Mouse (Mus musculus) mouse trophoblast stem cell (cell line): ENCODE data around the gene Tmem107.
"Not testable (repeated sequence)": the region's sequence is repeated elsewhere in the genome, so short reads cannot be mapped to it uniquely, and the experiment has no call there.

ENCODE experiments used
- in situ Hi-C, 2 experiments: fragments of 300-500 bp; cut with MseI, MboI; formaldehyde crosslinking; loops; 2 replicates in 1 of 2; 3 replicates in 1 of 2; pipeline ENCODE4 v1.15.1; 2025

Tmem107 gene

DNA sequence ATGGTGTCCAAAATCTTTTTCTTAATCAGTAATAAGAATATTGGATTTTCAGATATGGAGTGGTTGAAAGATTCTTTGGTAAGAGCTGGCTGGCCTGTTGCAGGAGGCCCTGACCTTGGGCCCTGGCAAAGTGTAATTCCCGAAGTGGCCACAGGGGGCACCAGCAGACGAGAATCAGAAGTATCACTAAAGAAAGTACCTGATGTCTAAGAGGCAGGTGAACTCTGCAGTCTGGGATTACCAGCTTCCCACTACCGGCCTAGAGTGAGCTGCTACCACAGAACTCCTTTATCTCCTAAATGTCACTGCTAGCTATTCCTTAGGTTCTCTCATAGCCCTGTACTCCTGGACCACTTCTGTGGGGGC, 21.8 kb downstream of the Tmem107 start:
- in situ Hi-C loops, result no loop called here

DNA sequence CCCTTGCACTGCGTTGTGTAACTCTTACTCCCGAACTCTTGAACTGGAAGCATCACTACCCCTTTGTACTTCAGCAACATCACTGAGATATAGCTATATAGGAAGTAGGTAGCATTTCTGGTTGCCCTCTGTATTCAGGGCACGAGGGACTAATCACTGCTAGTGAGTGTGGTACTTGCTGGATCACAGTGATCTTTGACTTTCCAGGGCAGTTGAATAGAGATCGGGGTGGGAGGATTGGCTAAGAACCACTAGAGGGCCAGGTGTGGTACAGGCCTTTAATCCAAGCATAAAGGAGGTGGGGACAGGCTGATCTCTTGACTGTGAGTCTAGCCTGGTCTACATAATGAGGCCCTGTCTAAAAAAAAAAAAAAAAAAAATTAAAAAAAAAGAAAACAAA, 22.3 kb downstream of the Tmem107 start:
- in situ Hi-C loops, result no loop called here

DNA sequence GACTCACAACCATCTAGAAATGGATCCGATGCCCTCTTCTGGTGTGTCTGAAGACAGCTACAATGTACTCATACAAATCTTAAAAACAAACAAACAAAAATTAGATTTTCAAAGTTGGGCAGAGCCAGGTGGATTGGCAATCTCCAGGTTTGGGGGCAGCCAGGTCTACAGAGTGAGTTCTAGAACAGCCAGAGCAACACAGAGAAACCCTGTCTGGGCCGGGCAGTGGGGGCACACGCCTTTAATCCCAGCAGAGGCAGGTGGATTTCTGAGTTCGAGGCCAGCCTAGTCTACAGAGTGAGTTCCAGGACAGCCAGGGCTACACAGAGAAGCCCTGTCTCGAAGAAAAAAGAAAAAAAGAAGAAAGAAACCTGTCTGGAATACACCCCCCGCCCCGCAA, 23.2 kb downstream of the Tmem107 start:
- in situ Hi-C loops, result not testable (repeated sequence)

DNA sequence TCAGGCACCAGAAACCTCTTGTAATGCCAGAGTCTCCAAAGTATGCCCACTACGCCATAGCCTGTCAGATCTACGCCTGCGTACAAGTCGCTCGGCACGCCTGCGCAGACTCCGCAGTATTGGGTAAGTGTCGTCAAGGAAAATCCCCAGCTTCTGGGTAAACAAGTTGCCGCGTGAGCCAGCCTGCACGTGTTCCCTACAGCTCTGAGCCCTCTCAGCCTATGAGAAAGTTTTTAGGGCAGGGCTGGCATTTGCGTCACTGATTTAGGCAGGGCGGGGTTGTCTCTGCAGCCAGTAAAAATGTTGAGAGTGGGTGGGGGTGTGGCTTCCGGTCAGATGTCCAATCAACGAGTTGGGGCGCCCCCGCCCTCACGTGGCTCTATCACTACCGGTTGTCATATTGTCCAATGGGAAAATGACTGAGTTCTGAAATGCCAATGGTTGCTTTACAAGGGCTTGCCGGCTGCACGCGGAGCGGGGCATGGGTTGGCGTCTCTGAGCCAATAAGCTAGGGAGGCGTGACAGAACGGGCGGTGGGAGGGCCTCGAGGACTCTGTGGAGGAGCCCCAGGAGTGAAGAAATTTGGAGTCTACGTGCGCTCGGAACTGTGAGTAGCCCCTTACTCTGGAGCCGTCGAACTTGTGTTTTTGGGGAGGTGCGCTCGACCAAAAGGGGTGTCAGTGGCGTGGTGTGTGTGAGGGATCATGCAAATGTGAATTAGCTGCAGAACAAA, 24.3 kb downstream of the Tmem107 start, which contains the start of gene Per1:
Gene Per1 (plus strand): TSS at position 521 of the 733 bp plus-strand sequence.
- in situ Hi-C loops, result no loop called here

DNA sequence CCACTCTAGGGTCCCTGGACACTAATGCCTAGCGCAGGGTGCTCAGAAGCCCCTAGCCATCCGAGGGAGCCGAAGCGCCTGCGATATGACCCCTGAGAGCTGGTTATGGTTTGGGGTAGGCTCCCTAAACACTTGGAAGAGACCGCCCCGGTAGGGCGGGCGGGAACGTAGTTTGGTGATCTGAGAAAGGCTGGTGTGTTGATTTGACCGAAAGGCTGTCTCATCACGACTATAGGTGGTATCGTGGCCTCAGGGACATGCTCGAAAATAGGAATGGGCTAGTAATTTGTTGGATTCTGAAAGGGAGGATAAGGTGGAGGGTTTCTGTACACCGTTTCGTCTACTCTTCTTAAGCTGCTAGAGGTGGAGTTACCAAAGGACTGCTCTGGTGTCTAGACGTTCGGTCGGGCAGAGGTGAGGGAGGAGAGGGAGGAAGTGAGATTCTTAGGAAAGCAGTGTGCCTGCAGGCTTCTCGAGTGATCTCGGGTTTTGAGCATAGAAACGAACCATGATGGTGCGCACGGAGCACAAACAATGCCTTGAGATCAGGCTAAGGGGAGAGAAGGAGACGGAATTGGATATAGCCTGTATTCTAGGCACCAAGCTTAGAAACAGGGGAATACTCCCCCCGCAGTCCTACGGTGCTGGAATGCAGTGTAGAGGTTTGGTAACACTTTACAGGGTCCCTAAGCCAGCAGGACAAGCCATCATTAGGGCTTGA, 25.1 kb downstream of the Tmem107 start:
- in situ Hi-C loops, result no loop called here

DNA sequence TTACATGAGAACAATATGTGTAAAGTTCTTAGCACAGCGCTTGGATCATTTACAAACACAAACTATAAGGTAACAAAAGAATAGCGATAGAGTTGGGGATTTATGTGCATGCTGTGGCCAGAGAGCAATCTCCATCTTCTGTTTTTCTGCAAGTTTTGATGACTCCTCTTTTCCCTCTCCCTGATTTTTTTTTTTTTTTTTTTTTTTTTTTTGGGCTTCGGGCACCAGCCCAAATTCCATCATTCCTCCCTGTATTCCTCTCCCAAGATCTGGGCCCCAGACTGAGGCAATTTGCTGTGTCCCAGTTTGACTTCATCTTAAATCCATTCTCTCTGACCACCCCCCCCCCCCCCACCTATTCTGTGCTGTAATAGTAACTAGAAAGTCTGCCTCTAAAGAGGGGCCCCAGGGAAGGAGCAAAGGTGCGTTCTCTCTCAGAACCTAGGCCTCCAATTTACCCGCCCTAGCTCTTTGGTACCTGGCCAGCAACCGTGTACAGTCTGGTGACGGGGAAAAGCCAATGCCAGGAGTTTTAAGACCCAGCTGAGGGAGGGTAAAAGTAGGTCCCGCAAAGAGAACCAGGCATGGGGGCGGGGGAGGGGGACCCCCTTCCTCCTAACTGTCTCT, 25.9 kb downstream of the Tmem107 start:
- in situ Hi-C loops, result no loop called here

DNA sequence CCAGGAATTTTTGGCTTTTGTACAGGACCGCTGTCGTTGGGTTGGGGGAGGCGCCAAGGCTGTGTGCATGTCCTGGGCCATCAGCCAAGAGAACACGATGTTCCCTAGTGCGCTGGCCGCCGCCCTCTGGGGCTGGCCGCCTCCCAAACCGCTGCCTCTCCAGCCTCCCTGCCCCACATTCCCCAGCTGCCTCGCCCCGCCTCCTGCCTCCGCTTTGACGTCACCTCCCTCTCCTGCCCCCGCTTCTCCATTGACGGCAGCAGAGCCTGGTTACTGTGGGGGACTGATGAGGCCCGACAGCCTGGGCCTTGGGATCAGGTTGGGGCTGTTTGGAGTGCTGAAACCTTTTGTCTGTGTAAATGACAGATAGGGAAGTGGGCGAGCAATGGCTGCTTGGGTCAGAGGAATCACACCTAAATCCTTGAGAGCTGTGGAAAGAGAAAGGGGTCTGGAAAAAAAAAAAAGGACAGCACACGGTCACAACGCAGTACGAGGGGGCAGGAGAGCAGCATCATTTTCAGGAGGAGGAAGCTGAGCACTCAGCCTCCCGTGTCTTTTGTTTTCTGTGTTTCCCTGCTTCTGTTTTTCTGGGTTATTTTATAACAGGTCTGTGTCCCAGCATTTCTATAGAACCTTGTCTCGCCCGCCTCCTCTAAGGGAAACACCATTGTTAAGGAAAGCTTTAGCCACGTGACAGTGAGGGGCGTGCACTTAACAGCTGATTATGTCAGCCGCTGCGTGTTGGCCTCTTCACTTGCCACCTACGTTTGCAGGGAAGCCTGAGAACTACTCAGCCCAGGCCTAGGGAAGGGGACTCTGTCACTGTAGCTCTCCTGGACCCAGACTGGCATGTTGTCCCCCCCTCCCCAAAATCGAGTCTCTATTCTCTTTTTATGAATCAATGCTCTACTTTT, 26.6 kb downstream of the Tmem107 start:
- in situ Hi-C loops, result no loop called here

DNA sequence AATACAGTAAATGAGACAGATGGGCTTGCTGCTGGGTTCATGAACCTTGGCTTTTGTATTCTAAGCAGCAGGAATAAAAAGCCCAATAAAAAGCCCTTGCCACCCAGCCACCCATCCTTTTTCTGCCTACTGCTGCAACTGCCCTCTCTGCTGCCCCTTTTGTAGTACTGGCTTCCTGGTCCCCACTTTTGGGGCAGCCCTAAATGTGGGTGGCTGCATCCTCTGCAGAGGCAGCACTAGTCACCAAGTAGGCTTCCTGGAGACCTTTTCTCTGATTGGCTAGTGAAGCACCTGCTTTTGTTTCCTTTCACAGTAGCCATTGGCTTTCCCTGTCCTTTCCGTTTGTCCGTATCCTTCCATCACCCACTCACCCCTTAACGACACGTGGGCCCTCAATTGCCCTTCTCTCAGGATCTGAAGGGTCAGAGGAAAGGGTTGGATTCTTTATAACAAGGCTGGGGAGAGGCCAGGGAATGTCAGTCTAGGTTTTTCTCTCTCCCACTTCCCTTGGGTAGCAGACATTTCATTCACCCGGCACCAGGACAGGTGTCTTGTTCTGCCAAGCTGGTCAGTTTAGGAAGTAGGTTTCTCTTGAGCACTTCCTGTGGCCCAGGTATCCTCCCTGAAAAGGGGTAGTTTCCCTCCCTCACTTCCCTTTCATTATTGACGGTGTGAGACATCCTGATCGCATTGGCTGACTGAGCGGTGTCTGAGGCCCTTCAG, 27.6 kb downstream of the Tmem107 start:
- in situ Hi-C loops, result no loop called here

DNA sequence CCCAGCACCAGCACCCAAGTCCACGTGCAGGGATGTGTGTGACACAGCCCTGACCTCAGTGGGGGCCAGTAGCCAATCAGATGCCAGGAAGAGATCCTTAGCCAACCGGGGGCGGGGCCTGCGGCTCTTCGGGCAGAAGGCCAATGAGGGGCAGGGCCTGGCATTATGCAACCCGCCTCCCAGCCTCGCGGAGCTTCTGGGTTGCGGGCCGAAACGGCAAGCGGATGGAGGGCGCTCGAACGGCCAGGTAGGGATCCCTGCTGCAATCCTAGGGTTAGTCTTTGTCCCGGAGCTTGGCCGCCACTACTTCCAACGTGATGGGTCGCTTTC, 28.1 kb downstream of the Tmem107 start:
- in situ Hi-C loops, result no loop called here

DNA sequence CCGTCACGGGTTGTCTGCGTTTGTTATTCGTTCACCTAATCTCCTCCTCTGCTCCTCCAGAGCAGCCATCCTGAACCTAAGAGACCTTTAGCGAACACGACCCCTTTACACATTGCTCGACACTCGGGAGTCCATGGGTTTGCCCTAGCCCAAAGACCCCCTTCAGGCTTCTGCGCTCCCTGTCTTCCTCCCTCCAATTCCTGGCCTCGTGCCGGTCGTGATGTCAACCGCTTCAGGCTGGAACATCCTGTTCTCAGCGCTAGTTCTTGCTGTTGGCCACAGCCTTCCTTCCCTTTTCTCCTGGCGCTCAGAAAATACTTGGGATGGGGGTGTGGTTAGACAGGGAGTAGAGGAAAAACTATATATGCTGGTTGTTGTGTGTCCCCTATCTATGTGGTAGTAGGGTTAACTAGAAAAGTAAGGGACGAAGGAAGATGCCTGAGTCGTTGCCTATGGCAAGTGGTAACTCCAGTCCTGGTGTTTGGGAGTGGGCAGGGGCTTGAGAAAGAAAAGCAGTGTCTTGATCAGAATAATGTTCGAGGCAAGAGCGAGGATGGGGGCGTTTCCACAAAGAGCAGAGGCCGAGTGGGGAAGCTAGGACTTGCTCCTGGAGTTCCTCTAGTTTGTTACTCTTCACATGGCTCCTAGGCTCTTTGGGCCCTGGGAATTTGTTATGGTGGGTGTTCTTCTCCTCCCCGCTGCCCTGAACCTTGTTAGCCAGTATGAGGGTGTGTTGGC, 28.7 kb downstream of the Tmem107 start:
- in situ Hi-C loops, result no loop called here

DNA sequence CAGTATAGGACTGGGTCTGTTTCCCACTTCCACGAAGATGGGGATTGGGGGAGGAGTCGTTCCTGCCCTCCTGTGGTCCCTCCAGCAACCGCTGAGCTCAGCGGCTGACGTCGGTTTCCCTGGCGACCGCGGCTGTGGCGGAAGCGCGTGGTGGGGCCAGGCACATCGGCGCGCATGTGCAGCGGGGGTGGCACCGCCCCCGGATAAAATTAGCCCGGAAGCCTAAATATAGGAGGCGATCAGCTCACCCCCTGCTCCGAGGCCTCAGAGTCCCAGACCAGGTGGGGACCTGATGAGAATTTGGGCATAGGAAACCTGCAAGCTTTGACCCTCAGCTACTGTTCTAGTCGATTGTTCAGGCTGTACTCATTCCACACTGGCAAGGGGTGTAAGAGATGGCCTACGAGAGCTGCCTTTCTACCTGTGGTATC, 29.3 kb downstream of the Tmem107 start:
- in situ Hi-C loops, result no loop called here

DNA sequence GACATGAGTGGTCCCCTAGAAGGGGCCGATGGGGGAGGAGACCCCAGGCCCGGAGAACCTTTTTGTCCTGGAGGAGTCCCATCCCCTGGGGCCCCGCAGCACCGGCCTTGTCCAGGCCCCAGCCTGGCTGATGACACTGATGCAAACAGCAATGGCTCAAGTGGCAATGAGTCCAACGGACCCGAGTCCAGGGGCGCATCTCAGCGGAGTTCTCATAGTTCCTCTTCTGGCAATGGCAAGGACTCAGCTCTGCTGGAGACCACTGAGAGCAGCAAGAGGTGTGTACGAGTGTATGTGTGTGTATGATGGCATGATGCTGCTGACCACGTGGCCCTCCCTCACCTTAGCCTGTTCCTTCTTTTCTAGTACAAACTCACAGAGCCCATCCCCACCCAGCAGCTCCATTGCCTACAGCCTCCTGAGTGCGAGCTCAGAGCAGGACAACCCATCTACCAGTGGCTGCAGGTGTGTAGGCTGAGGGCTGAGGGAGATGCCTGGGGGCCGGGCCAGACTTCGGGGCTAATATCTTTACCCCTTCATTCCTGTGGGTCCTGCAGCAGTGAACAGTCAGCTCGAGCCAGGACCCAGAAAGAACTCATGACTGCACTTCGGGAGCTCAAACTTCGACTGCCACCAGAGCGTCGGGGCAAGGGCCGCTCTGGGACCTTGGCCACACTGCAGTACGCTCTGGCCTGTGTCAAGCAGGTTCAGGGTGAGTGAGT, 30.2 kb downstream of the Tmem107 start:
- in situ Hi-C loops, result no loop called here

DNA sequence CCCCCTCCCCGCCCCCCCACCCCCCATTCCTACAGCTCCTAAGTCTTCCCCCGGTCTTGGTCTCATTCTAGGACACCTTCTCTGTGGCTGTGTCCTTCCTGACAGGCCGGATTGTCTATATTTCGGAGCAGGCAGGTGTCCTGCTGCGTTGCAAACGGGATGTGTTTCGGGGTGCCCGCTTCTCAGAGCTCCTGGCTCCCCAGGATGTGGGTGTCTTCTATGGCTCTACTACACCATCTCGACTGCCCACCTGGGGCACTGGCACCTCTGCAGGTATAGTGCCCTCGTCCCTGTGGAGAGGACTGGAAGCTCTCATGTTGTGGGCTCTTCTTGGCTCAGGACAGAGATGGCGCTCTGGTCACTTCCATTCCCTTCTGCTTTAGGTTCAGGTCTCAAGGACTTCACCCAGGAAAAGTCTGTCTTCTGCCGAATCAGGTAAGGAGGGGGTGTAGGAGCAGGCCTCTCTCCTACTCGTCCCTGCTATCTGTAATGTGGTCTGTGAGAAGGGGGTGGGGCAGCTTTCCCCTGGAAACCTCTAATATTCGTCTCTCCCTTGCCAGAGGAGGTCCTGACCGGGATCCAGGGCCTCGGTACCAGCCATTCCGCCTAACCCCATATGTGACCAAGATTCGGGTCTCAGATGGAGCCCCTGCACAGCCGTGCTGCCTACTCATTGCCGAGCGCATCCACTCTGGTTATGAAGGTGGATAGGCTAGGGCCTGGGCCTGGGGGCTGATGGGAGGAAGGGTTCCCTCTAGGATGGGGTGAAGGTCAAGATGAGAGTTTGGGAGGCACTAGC, 31.2 kb downstream of the Tmem107 start:
- in situ Hi-C loops, result no loop called here

DNA sequence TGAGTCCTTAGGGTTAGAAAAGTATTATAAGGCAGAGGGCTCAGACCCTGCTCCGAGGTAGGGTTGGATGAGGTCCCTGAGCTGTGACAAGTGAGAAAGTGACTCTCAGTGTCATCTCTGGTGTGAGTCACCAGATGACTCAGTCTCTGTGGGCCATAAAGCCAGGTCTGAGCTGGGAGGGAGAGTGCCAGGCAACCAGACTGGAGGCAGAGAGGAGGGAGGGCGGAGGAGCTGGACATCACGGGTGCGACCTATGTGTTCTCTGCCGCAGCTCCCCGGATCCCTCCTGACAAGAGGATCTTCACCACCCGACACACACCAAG, 31.8 kb downstream of the Tmem107 start:
- in situ Hi-C loops, result no loop called here

DNA sequence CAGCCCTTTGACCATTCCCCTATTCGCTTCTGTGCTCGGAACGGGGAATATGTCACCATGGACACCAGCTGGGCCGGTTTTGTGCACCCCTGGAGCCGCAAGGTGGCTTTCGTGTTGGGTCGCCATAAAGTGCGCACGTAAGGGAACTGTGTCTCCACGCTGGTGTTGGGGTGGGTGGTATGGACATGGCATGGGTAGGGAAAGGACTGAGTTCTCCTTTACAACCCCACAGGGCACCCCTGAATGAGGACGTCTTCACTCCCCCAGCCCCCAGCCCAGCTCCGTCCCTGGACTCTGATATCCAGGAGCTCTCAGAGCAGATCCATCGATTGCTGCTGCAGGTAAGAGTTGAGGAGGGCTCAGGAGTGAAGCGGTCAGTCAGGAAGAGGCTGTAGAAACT, 32.5 kb downstream of the Tmem107 start:
- in situ Hi-C loops, result no loop called here

DNA sequence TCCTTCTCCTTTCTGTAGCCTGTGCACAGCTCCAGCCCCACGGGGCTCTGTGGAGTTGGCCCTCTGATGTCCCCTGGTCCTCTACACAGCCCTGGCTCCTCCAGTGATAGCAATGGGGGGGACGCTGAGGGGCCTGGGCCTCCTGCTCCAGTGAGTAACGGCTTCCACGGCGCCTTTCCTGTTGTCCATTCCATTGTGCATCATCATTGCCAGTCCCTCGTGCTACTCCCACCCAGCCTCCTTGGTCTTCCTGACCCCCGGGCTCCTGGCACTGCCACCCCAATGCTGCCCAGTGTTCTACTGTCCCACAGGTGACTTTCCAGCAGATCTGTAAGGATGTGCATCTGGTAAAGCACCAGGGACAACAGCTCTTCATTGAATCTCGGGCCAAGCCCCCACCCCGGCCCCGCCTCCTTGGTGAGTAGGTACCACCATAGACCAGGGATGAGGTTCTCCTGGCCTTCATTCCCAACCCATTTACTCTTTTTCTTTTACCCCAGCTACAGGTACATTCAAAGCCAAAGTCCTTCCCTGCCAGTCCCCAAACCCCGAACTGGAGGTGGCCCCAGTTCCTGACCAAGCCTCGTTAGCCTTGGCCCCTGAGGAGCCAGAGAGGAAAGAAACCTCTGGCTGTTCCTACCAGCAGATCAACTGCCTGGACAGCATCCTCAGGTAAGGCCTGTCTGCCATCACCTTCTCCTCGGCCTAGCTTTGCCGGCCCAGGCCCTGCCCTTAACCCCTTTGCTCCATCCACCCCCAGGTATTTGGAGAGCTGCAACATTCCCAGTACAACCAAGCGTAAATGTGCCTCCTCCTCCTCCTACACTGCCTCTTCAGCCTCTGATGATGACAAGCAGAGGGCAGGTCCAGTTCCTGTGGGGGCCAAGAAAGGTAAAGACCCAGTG, 33.2 kb downstream of the Tmem107 start:
- in situ Hi-C loops, result no loop called here

DNA sequence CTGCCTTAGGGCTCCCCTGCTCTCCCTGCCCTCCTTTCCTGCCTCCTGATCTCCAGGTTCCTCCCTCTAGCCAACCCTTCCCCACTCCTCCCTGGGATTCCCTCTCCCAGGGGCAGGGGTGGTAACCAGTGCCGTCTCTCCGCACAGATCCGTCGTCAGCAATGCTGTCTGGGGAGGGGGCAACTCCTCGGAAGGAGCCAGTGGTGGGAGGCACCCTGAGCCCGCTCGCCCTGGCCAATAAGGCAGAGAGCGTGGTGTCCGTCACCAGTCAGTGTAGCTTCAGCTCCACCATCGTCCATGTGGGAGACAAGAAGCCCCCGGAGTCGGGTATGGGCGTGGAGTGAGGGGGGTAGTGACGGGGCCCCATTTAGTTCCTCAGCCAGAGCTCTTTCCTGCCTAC, 33.9 kb downstream of the Tmem107 start:
- in situ Hi-C loops, result no loop called here

DNA sequence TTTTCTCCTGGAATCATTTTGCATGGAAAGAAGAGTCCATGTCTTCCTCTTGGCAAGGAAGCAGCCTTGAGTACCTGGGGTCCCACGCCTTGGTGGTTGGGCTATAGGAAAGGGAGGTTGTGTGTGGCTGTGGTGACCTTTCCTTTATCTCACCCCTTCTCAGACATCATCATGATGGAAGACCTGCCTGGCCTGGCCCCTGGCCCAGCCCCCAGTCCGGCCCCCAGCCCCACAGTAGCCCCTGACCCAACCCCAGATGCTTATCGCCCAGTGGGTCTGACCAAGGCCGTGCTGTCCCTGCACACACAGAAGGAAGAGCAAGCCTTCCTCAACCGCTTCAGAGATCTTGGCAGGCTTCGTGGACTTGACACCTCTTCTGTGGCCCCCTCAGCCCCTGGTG, 34.6 kb downstream of the Tmem107 start:
- in situ Hi-C loops, result no loop called here
